Mouse (Mus musculus) liver, embryonic 14.5 days (tissue): Measurements from ENCODE around the gene Slc46a2. TPM values are rescaled to one million over a fixed set of nuclear protein-coding genes. Genes with fewer than 3 reads are reported as not detected.

Experiments
- ATAC-seq: fragments of 200-750 bp; cut with Nextera tagmentation; 2 replicates; pipeline ENCODE4 v1.8.0; 2017; ENCODE audit warnings: moderate number of reproducible peaks, mild to moderate bottlenecking, moderate library complexity; ENCODE audit not compliant: insufficient read depth
- DNase-seq, 3 experiments: peaks; one replicate each; pipeline ENCODE4 v3.0.0-alpha.2; 2012 to 2013; ENCODE audit warnings: low read depth in 3 of 3, low spot score in 3 of 3
- H3K27ac ChIP-seq: fragments of 300-500 bp; sonication (generic); 2 replicates; pipeline ENCODE4 v1.5.1; 2014; ENCODE audit warnings: moderate library complexity, mild to moderate bottlenecking, control low read depth, inconsistent platforms
- H3K27me3 ChIP-seq: fragments of 300-500 bp; sonication (generic); 2 replicates; pipeline ENCODE4 v1.6.1; 2014; ENCODE audit warnings: mild to moderate bottlenecking, low read length, moderate library complexity; ENCODE audit not compliant: control insufficient read depth, insufficient read depth
- H3K36me3 ChIP-seq: fragments of 300-500 bp; sonication (generic); replicated peaks from 2 replicates; pipeline ENCODE4 v1.6.1; 2014; ENCODE audit warnings: low read depth; ENCODE audit not compliant: control insufficient read depth, insufficient read depth
- H3K4me1 ChIP-seq, 2 experiments: fragments of 200-500 bp in 1 of 2; fragments of 300-500 bp in 1 of 2; sonication (generic) in 1 of 2; replicated peaks; 2 replicates each; pipeline ENCODE4 v1.6.1; 2012 to 2014; ENCODE audit warnings: antibody characterized with exemption in 1 of 2, inconsistent platforms in 1 of 2, low read length in 1 of 2; ENCODE audit not compliant: control insufficient read depth in 2 of 2, insufficient read depth in 2 of 2
- H3K4me2 ChIP-seq: fragments of 300-500 bp; sonication (generic); 2 replicates; pipeline ENCODE4 v1.6.1; 2014; ENCODE audit warnings: low read depth, mild to moderate bottlenecking, control low read depth, moderate library complexity
- H3K4me3 ChIP-seq, 2 experiments: fragments of 200-500 bp in 1 of 2; fragments of 300-500 bp in 1 of 2; sonication (generic) in 1 of 2; 2 replicates each; pipeline ENCODE4 v1.5.1; 2012 to 2014; ENCODE audit warnings: low read depth in 2 of 2, low read length in 2 of 2, mild to moderate bottlenecking in 2 of 2, control low read depth in 1 of 2, inconsistent platforms in 1 of 2, moderate library complexity in 1 of 2; ENCODE audit not compliant: insufficient read depth in 1 of 2
- H3K9ac ChIP-seq: fragments of 300-500 bp; sonication (generic); replicated peaks from 2 replicates; pipeline ENCODE4 v1.6.1; 2014; ENCODE audit warnings: mild to moderate bottlenecking, control low read depth, moderate library complexity
- H3K9me3 ChIP-seq: fragments of 300-500 bp; sonication (generic); 2 replicates; pipeline ENCODE4 v1.6.1; 2016; ENCODE audit warnings: low read length, mixed read lengths; ENCODE audit not compliant: control insufficient read depth
- CTCF ChIP-seq: IDR thresholded peaks from 2 replicates; pipeline ENCODE4 v1.5.1; 2016; ENCODE audit warnings: antibody characterized with exemption, low read depth, control low read depth
- EP300 ChIP-seq: IDR thresholded peaks from 2 replicates; pipeline ENCODE4 v1.6.1; 2016; ENCODE audit warnings: antibody characterized with exemption, low read depth
- WGBS: fragments of 180-500 bp; shearing (Covaris S2); extraction: QIAGEN DNeasy Blood & Tissue Kit; methylation state at CpG from one replicate; pipeline ENCODE4 v1.1.7; 2014; ENCODE audit not compliant: insufficient replicate concordance; 5-methylcytosine and 5-hydroxymethylcytosine counted together
- polyA plus RNA-seq, 2 experiments: library from polyadenylated mRNA; depleted of rRNA in 1 of 2; stranded (reverse) in 1 of 2; unstranded in 1 of 2; fragments of >200 nt; fragmentation: Nextera tagmentation in 1 of 2; extraction: Ambion mirVana in 1 of 2; gene quantifications; 2 replicates each; pipeline versions ENCODE4 v1.2.1 to v1.2.3; 2012 to 2014

Slc46a2 gene
- polyA plus RNA-seq, 2 experiments, result not detected

- Histone ChIP-seq H3K4me1 (no peaks in the 10 kb centered on the region), H3K36me3 (no peaks in the 10 kb centered on the region), H3K27me3 (peaks cover 3% of the 10 kb centered on the region), H3K4me2 (no peak overlapping the region), H3K9me3 (no peaks in the 10 kb centered on the region), H3K4me3 (no peak overlapping the region), H3K9ac (no peak overlapping the region), H3K27ac (no peak overlapping the region)
- DNase-seq (no peak), ATAC-seq (no peak)
- 75% methylated on average over 2 of the region's 2 CpGs for WGBS
- TF ChIP-seq CTCF, result no peak
- TF ChIP-seq EP300, result no peak
These were observed 6.1 kb downstream of the Slc46a2 start for GRCm38 (mm10) chr4:59908785-59909184.

GRCm38 (mm10) chr4:59907657-59908230 is 7.1 kb downstream of the Slc46a2 start:
- no peak overlapping the region for H3K4me2 ChIP-seq
- no peak for ATAC-seq
- H3K4me1 ChIP-seq, result no peaks in the 10 kb centered on the region
- TF ChIP-seq CTCF, result no peak
- no peak for DNase-seq
- WGBS, result 50% methylated on average over 10 of the region's 10 CpGs
- H3K9me3 ChIP-seq, result no peaks in the 10 kb centered on the region
- H3K4me3 ChIP-seq, result no peak overlapping the region
- H3K9ac ChIP-seq, result no peak overlapping the region
- H3K27me3 ChIP-seq, result no peaks in the 10 kb centered on the region
- H3K27ac ChIP-seq, result no peak overlapping the region
- H3K36me3 ChIP-seq, result no peaks in the 10 kb centered on the region

- Histone ChIP-seq H3K4me3 (no peak overlapping the region), H3K9ac (no peak overlapping the region), H3K36me3 (no peaks in the 10 kb centered on the region), H3K27ac (no peak overlapping the region), H3K4me1 (no peaks in the 10 kb centered on the region), H3K27me3 (no peaks in the 10 kb centered on the region), H3K9me3 (no peaks in the 10 kb centered on the region), H3K4me2 (no peak overlapping the region)
- DNase-seq, result no peak
- ATAC-seq, result no peak
- TF ChIP-seq CTCF (no peak), EP300 (no peak)
- WGBS, result 56% methylated on average over 6 of the region's 6 CpGs
These were observed 7.8 kb downstream of the Slc46a2 start for GRCm38 (mm10) chr4:59907092-59907491.

GRCm38 (mm10) chr4:59902547-59902946 is 12.3 kb downstream of the Slc46a2 start:
- no peak overlapping the region for H3K27ac ChIP-seq
- ATAC-seq, result no peak
- H3K36me3 ChIP-seq, result no peaks in the 10 kb centered on the region
- WGBS, result 52% methylated on average over 6 of the region's 6 CpGs
- no peak overlapping the region for H3K9ac ChIP-seq
- TF ChIP-seq EP300, result no peak
- TF ChIP-seq CTCF, result peak; percentile 33
- H3K27me3 ChIP-seq, result no peaks in the 10 kb centered on the region
- no peak overlapping the region for H3K4me2 ChIP-seq
- H3K4me3 ChIP-seq, result no peak overlapping the region
- H3K4me1 ChIP-seq, result no peaks in the 10 kb centered on the region
- no peak for DNase-seq
- H3K9me3 ChIP-seq, result no peaks in the 10 kb centered on the region

- ATAC-seq, result no peak
- H3K4me3 ChIP-seq, result no peak overlapping the region
- H3K4me2 ChIP-seq, result no peak overlapping the region
- H3K9ac ChIP-seq, result no peak overlapping the region
- H3K27me3 ChIP-seq, result no peaks in the 10 kb centered on the region
- H3K9me3 ChIP-seq, result no peaks in the 10 kb centered on the region
- H3K36me3 ChIP-seq, result no peaks in the 10 kb centered on the region
- no peak for DNase-seq
- TF ChIP-seq EP300 (no peak), CTCF (no peak)
- H3K4me1 ChIP-seq, result no peaks in the 10 kb centered on the region
- no peak overlapping the region for H3K27ac ChIP-seq
- WGBS, result 76% methylated on average over 6 of the region's 6 CpGs
These were observed 13.0 kb downstream of the Slc46a2 start for GRCm38 (mm10) chr4:59901810-59902209.
